Mouse (Mus musculus): ENCODE measurements around the gene Tmem117.

Gene Tmem117

GRCm38 (mm10) chr15:94649071-94649765, 20.2 kb downstream of the Tmem117 start:
- DNase-seq: peak; percentile 57 to 63

GRCm38 (mm10) chr15:94649766-94650120, 20.7 kb downstream of the Tmem117 start:
- no peak for DNase-seq

- no peak for DNase-seq
These were observed 22.3 kb downstream of the Tmem117 start for GRCm38 (mm10) chr15:94651350-94651749.

GRCm38 (mm10) chr15:94651969-94652842, 23.2 kb downstream of the Tmem117 start:
- no peak for DNase-seq

GRCm38 (mm10) chr15:94652843-94653206, 23.8 kb downstream of the Tmem117 start:
- DNase-seq: no peak

GRCm38 (mm10) chr15:94655811-94656323, 26.8 kb downstream of the Tmem117 start:
- no peak for DNase-seq

GRCm38 (mm10) chr15:94657882-94658281, 28.9 kb downstream of the Tmem117 start:
- no peak for DNase-seq

GRCm38 (mm10) chr15:94658392-94659111, 29.5 kb downstream of the Tmem117 start:
- DNase-seq: no peak

- peak; percentile 42 to 48 for DNase-seq
These were observed 30.0 kb downstream of the Tmem117 start for GRCm38 (mm10) chr15:94659112-94659437.

- no peak for DNase-seq
These were observed 31.9 kb downstream of the Tmem117 start for GRCm38 (mm10) chr15:94660913-94661312.

- DNase-seq: peak; percentile 37 to 50
These were observed 32.4 kb downstream of the Tmem117 start for GRCm38 (mm10) chr15:94661398-94661797.

- DNase-seq: no peak
These were observed 35.6 kb downstream of the Tmem117 start for GRCm38 (mm10) chr15:94664612-94665011.

- no peak for DNase-seq
These were observed 52.1 kb downstream of the Tmem117 start for GRCm38 (mm10) chr15:94681135-94681534.

- DNase-seq: peak in 1 of 2 experiments; percentile 5
These were observed 55.2 kb downstream of the Tmem117 start for GRCm38 (mm10) chr15:94684269-94684668.

- no peak for DNase-seq
These were observed 58.1 kb downstream of the Tmem117 start for GRCm38 (mm10) chr15:94687176-94687575.

GRCm38 (mm10) chr15:94687629-94688028, 58.6 kb downstream of the Tmem117 start:
- no peak for DNase-seq

- no peak for DNase-seq
These were observed 60.3 kb downstream of the Tmem117 start for GRCm38 (mm10) chr15:94689195-94689883.

- DNase-seq: no peak
These were observed 60.8 kb downstream of the Tmem117 start for GRCm38 (mm10) chr15:94689884-94690231.

GRCm38 (mm10) chr15:94722759-94723158, 93.7 kb downstream of the Tmem117 start:
- peak; percentile 68 to 77 for DNase-seq

GRCm38 (mm10) chr15:94732104-94732503, 103.1 kb downstream of the Tmem117 start:
- no peak for DNase-seq

- peak; percentile 59 to 62 for DNase-seq
These were observed 140.2 kb downstream of the Tmem117 start for GRCm38 (mm10) chr15:94769227-94769626.

GRCm38 (mm10) chr15:94770832-94771578, 142.0 kb downstream of the Tmem117 start:
- DNase-seq: peak in 1 of 2 experiments; percentile 33
